In the genomic region with DNA sequence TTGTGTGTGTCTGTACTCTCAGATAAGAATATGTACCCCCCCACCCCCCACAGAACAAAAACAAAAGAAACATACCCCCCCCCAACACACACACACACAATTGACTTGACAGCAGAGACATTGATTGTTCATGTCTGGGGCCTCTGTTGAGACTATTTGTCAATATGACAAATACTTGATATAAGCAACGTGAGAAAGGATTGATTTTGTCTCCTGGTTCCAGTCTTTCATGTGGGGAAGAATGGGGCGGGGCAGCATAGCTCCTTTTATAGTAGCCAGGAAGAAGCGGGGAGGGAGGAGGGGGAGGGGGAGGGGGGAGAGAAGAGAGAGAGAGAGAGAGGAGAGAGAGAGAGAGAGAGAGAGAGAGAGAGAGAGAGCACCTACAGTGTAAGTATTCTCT, we compare ENCODE assay signal across 23 mouse cellular contexts. TPM values are rescaled to one million over a fixed set of nuclear protein-coding genes. Genes with fewer than 3 reads are reported as not detected.
DNase-seq lines count a peak whose midpoint lies in the region; ATAC-seq lines count a peak whose summit lies in the region.
"Had no signal": no experiment of that assay in that cellular context is flagged by ENCODE, and none has a peak within 500 bp of the region (broad histone marks: within the 10 kb centered on the region; RNA-seq: fewer than 3 reads in every experiment).

No protein-coding gene starts in this region.

- peak; percentile 84 for DNase-seq in midbrain, embryonic 11.5 days (ENCODE audit: low spot score, missing footprints)
- DNase-seq in midbrain, embryonic 14.5 days: no peak
- no peak for DNase-seq in urinary bladder, postnatal 25 days (ENCODE audit: low spot score)
- no peak for DNase-seq in c-Kit-positive CD71-positive TER-119-positive erythroid progenitor cells, embryonic 14.5 days (ENCODE audit: low spot score)
- DNase-seq: adrenal gland, adult 8-10 months; adrenal gland, postnatal 14 days; adrenal gland, postnatal 36 days; B cell, adult 2 months; cerebellum, adult 11 months; cerebellum, adult 18-20 months; cerebellum, adult 8-10 months; cerebellum, adult 9-11 months; cerebellum, postnatal 14 days; cerebellum, postnatal 36 days; embryo, embryonic 11 days had no signal

- no peaks in the 10 kb centered on the region; the same call in 1 of the 2 replicates for H3K9me3 ChIP-seq in midbrain, embryonic 11.5 days (ENCODE audit: control insufficient read depth, low read length)
- no peaks in the 10 kb centered on the region for H3K9me3 ChIP-seq in midbrain, embryonic 14.5 days (ENCODE audit: control insufficient read depth, low read length)
- H3K9me3 ChIP-seq: embryonic facial prominence, embryonic 13.5 days; embryonic facial prominence, embryonic 15.5 days had no signal

- H3K4me1 ChIP-seq in midbrain, embryonic 11.5 days (ENCODE audit: control insufficient read depth, insufficient read depth, low read length): 0 out of 2 replicates have a peak, but pooled peaks cover 3% of the 10 kb centered on the region
- H3K4me1 ChIP-seq in midbrain, embryonic 14.5 days (ENCODE audit: control insufficient read depth, insufficient read depth, low read length): no peaks in the 10 kb centered on the region

- no peak overlapping the region for H3K4me3 ChIP-seq in midbrain, embryonic 11.5 days (ENCODE audit: low read depth, low read length)
- no peak overlapping the region for H3K4me3 ChIP-seq in midbrain, embryonic 14.5 days (replicated peaks; ENCODE audit: low read depth, low read length)
- H3K4me3 ChIP-seq: embryonic facial prominence, embryonic 13.5 days; embryonic facial prominence, embryonic 15.5 days; erythroblast, embryonic 14.5 days; forebrain, embryonic 10.5 days; forebrain, embryonic 12.5 days had no signal

- WGBS in midbrain, embryonic 11.5 days: 73% methylated on average over 3 of the region's 3 CpGs
- 52% methylated on average over 3 of the region's 3 CpGs for WGBS in midbrain, embryonic 14.5 days

- H3K36me3 ChIP-seq in midbrain, embryonic 11.5 days (ENCODE audit: control insufficient read depth, insufficient read depth, low read length): no peaks in the 10 kb centered on the region
- H3K36me3 ChIP-seq in midbrain, embryonic 14.5 days (ENCODE audit: control insufficient read depth, insufficient read depth, low read length): no peaks in the 10 kb centered on the region

- H3K27ac ChIP-seq in midbrain, embryonic 11.5 days (ENCODE audit: low read depth, low read length): no peak overlapping the region
- no peak overlapping the region for H3K27ac ChIP-seq in midbrain, embryonic 14.5 days (replicated peaks; ENCODE audit: low read depth, low read length)
- H3K27ac ChIP-seq: embryonic facial prominence, embryonic 13.5 days; embryonic facial prominence, embryonic 15.5 days; forebrain, embryonic 10.5 days; forebrain, embryonic 12.5 days had no signal

- no peak overlapping the region for H3K4me2 ChIP-seq in midbrain, embryonic 11.5 days
- no peak overlapping the region for H3K4me2 ChIP-seq in midbrain, embryonic 14.5 days (ENCODE audit: low read length)
- H3K4me2 ChIP-seq: embryonic facial prominence, embryonic 13.5 days; embryonic facial prominence, embryonic 15.5 days; forebrain, embryonic 12.5 days had no signal

- H3K27me3 ChIP-seq in midbrain, embryonic 11.5 days (ENCODE audit: control insufficient read depth, insufficient read depth, low read length): no peaks in the 10 kb centered on the region
- H3K27me3 ChIP-seq in midbrain, embryonic 14.5 days (ENCODE audit: control insufficient read depth, insufficient read depth, low read length): no peaks in the 10 kb centered on the region
- H3K27me3 ChIP-seq: embryonic facial prominence, embryonic 13.5 days; embryonic facial prominence, embryonic 15.5 days; forebrain, embryonic 12.5 days had no signal

- ATAC-seq in midbrain, embryonic 11.5 days (ENCODE audit: low FRiP score): no peak
- no peak for ATAC-seq in midbrain, embryonic 14.5 days (ENCODE audit: low FRiP score, low TSS enrichment)
- ATAC-seq in CD4-positive, CD25-positive, alpha-beta regulatory T cell, adult 4 months: peak; percentile 32
- ATAC-seq: forebrain, embryonic 14.5 days; forebrain, embryonic 16.5 days had no signal

- H3K9ac ChIP-seq in midbrain, embryonic 11.5 days (ENCODE audit: low read length): no peak overlapping the region
- no peak overlapping the region for H3K9ac ChIP-seq in midbrain, embryonic 14.5 days (replicated peaks; ENCODE audit: low read length)
- H3K9ac ChIP-seq: embryonic facial prominence, embryonic 13.5 days; embryonic facial prominence, embryonic 15.5 days; forebrain, embryonic 12.5 days had no signal

RNA-seq across cellular contexts. Expression of a gene that starts 15.9 kb away (rescaled TPM):
- 18.0 and 18.5 TPM in 2 replicates for polyA plus RNA-seq in midbrain, embryonic 11.5 days (2014; fragmentation: Nextera tagmentation; extraction: Ambion mirVana)
- 32.2 and 38.4 TPM in 2 replicates for polyA plus RNA-seq in midbrain, embryonic 14.5 days (2014; fragmentation: Nextera tagmentation; extraction: Ambion mirVana)
- polyA plus RNA-seq in CD4-positive, CD25-positive, alpha-beta regulatory T cell, adult 4 months (2017; shearing (Covaris generic)): 1 to 10 TPM; 7.4 to 8.0 TPM
